8 mouse cellular contexts compared by ENCODE assay signal in genomic region chr4:141664799-141665198, GRCm38 (mm10). TPM values are rescaled to one million over a fixed set of nuclear protein-coding genes. Genes with fewer than 3 reads are reported as not detected.
A peak's percentile ranks its signal among the peaks of the same experiment; 100 is the strongest.
DNase-seq lines count a peak whose midpoint lies in the region; ATAC-seq and TF ChIP-seq lines count a peak whose summit lies in the region.

Gene Plekhm2 (minus strand): TSS chr4:141664899.

- TF ChIP-seq CTCF in small intestine, adult 2 months (IDR thresholded peaks at IDR 0.05; ENCODE audit: extremely low read depth, insufficient read length, insufficient replicate concordance, low read depth, low read length): no peak

- 62% methylated on average over 8 of the region's 8 CpGs for WGBS in lung, embryonic 16.5 days
- WGBS in limb, embryonic 13.5 days: 68% methylated on average over 8 of the region's 8 CpGs
- 80% methylated on average over 8 of the region's 8 CpGs for WGBS in small intestine, adult 2 months

- H3K4me1 ChIP-seq in lung, embryonic 16.5 days (replicated peaks; ENCODE audit: control insufficient read depth, insufficient read depth, low read length): peaks cover 15% of the 10 kb centered on the region
- peaks cover 21% of the 10 kb centered on the region for H3K4me1 ChIP-seq in limb, embryonic 13.5 days
- H3K4me1 ChIP-seq in small intestine, adult 2 months (ENCODE audit: control insufficient read depth, insufficient read depth, insufficient read length, low read length): peaks cover 3% of the 10 kb centered on the region

- no peak for DNase-seq in lung, postnatal 10 days
- no peak for DNase-seq in heart, postnatal 25 days (ENCODE audit: low spot score)
- DNase-seq in embryo, embryonic 10 days (ENCODE audit: low spot score): no peak
- DNase-seq in kidney, postnatal 4 days: no peak

- H3K4me3 ChIP-seq in lung, embryonic 16.5 days (ENCODE audit: low read length): peak within 1 kb of the TSS; percentile 72
- H3K4me3 ChIP-seq in limb, embryonic 13.5 days: peak within 1 kb of the TSS; percentile 84
- peak within 1 kb of the TSS; percentile 96 for H3K4me3 ChIP-seq in small intestine, adult 2 months (ENCODE audit: low read depth, low read length)

- H3K9me3 ChIP-seq in lung, embryonic 16.5 days (ENCODE audit: control insufficient read depth, low read length): no peaks in the 10 kb centered on the region
- no peaks in the 10 kb centered on the region for H3K9me3 ChIP-seq in limb, embryonic 13.5 days

- peak within 1 kb of the TSS; percentile 93 for H3K4me2 ChIP-seq in lung, embryonic 16.5 days (ENCODE audit: low read depth, low read length)
- peak within 1 kb of the TSS; percentile 90 for H3K4me2 ChIP-seq in limb, embryonic 13.5 days (replicated peaks)

- peak within 1 kb of the TSS; percentile 84 for H3K9ac ChIP-seq in lung, embryonic 16.5 days (ENCODE audit: low read length)
- peak within 1 kb of the TSS; percentile 95 for H3K9ac ChIP-seq in limb, embryonic 13.5 days

- H3K27me3 ChIP-seq in lung, embryonic 16.5 days (ENCODE audit: control insufficient read depth, insufficient read depth, low read depth, low read length): no peaks in the 10 kb centered on the region
- H3K27me3 ChIP-seq in limb, embryonic 13.5 days: no peaks in the 10 kb centered on the region
- no peaks in the 10 kb centered on the region for H3K27me3 ChIP-seq in small intestine, adult 2 months (ENCODE audit: control insufficient read depth, insufficient read depth, low read length)

- H3K36me3 ChIP-seq in lung, embryonic 16.5 days (ENCODE audit: control insufficient read depth, insufficient read depth, low read length): no peaks in the 10 kb centered on the region
- H3K36me3 ChIP-seq in limb, embryonic 13.5 days: peaks cover 22% of the 10 kb centered on the region
- H3K36me3 ChIP-seq in small intestine, adult 2 months (ENCODE audit: control insufficient read depth, insufficient read depth, low read length): 0 out of 2 replicates have a peak, but pooled peaks cover 3% of the 10 kb centered on the region

- H3K27ac ChIP-seq in lung, embryonic 16.5 days (ENCODE audit: low read length): peak within 1 kb of the TSS; percentile 36
- peak within 1 kb of the TSS; percentile 52 for H3K27ac ChIP-seq in limb, embryonic 13.5 days
- peak within 1 kb of the TSS; percentile 33; the same call in 1 of the 2 replicates for H3K27ac ChIP-seq in small intestine, adult 2 months (ENCODE audit: insufficient read depth, low read depth, low read length)

- intact Hi-C loops in heart, postnatal 25 days (cut with DNase I): loop anchor here (1.0 to 5.0 kb wide), 2 partner anchors 59 to 128 kb away; partner anchors contain the start of genes Casp9, Ddi2 and Dnajc16

- ATAC-seq in lung, embryonic 16.5 days (ENCODE audit: low read depth): peak; percentile 24
- ATAC-seq in erythroblast, adult 5-6 weeks (replicated peaks; ENCODE audit: low FRiP score, poor library complexity, severe bottlenecking): 0 out of 2 replicates have a peak, but pooled peaks have one; percentile 4
- ATAC-seq in limb, embryonic 13.5 days (ENCODE audit: low FRiP score, low read depth): no peak

- TF ChIP-seq POLR2A in small intestine, adult 2 months (IDR thresholded peaks at IDR 0.05; ENCODE audit: low read depth, low read length): no peak

RNA-seq across cellular contexts. Expression of gene Plekhm2, which starts in this region (rescaled TPM):
- polyA plus RNA-seq in lung, embryonic 16.5 days (2015; fragmentation: Nextera tagmentation; extraction: Ambion mirVana): 5.7 and 6.9 TPM in 2 replicates
- total RNA-seq in erythroblast, adult 5-6 weeks (2015; ENCODE audit: low replicate concordance): 2.9 and 10.7 TPM in 2 replicates
- 2.0 and 4.3 TPM in 2 replicates for total RNA-seq in erythroblast, adult 5-6 weeks (2017; ENCODE audit: low replicate concordance)
- total RNA-seq in heart, postnatal 25 days (2021): 100 to 1,000 TPM in 1 of 2 experiments, 10 to 100 TPM in 1; 94.1 to 109 TPM
- polyA plus RNA-seq in limb, embryonic 13.5 days (2015; fragmentation: Nextera tagmentation; extraction: Ambion mirVana): 7.9 and 8.7 TPM in 2 replicates
- polyA plus RNA-seq in small intestine, adult 2 months (2012; rRNA removed): 9.7 and 17.0 TPM in 2 replicates

Comparison
In these comparisons a context has a peak if more than half of its experiments do, and no peak if none do; other contexts are left out.
1. RNA of gene Plekhm2 (total RNA-seq): 94.1 to 109 TPM in heart, postnatal 25 days; 2.0 to 10.7 TPM in erythroblast, adult 5-6 weeks; every median in the first group is over 4 times any median in the second.
2. Peak in every context shown above with its lines, with median percentiles within 50 percentile points of each other: H3K27ac ChIP-seq and H3K4me3 ChIP-seq.